Mouse (Mus musculus): ENCODE data around the gene Heg1.

- TF ChIP-seq CTCF (IDR thresholded peaks at IDR 0.05; ENCODE audit: low read depth) (no peak), EP300 (IDR thresholded peaks at IDR 0.05; ENCODE audit: low read depth) (no peak)
Measured at GRCm38 (mm10) chr16:33741795-33742194, 57.6 kb downstream of the Heg1 start.
